Mouse (Mus musculus): ENCODE data around the gene Cenpl.

Cenpl gene

DNA sequence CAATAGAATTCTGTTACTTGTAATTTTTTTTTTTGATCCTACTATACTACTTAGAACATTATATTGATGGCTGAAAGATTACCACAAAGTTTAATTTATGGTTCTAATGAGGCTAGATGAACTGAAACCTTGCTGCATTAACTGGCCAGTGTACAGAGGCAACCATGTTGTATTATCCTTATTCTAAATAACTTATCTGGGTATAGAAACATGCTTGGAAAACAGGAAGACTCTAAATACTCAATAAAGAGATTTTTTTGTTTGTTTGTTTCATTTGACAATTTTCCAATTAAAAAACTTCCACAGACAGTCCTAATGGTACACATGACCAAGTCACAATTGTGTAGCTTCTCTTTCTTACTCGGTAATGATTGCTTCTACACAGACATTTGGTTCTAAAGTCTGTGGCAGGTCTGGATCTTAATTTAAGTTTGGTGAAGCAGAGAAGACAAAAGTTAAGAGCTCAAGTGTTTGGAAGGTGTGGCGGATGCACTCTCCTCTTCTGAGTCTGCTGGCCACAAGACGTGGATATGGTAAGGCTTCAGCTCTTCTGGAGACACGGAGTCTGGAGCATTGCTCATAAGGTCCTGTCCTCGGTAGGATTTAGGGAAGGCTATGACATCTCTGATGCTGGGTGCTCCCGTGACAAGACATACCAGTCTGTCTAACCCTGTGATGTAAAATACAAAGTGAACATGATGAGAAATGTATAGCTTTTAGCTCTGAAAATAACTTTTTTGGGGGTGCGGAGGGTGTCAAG is 29.1 kb upstream of the Cenpl start:
- DNase-seq (ENCODE audit: low read depth, low spot score), result peak; percentile 34

DNA sequence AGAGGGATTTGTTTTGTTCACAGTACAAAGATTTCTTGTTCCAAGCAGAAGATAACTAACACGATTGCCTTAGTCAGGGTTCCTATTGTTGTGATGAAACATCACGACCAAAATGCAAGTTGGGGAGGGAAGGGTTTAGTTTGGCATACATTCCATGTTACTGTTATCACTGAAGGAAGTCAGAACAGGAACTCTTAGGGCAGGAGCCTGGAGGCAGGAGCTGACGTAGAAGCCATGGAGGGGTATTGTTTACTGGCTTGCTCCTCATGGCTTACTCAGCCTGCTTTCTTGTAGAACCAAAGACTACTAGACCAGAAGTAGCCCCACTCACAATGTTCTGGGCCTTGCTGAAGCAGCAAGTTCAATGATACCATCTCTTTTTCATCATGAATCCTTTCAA is 23.5 kb upstream of the Cenpl start:
- DNase-seq (ENCODE audit: low read depth, low spot score), result no peak

DNA sequence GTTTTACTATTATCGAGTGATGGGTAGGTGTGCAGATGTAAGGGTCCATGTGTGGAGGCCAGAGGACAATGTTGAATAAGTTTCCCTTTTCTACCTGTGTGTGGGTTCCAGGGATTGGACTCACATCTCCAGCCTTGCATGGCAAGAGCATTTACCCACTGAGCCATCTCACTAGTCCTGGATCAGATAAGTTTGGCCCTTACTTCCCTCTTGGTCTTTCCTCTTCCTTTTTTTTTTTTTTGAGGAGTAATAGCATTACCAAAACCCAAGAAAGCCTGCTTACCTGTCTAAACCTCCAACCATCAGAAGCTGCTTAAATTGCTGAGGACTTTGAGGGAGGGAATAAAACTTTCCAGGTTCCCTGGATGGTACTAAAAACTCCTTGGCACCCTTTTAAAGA is 13.3 kb upstream of the Cenpl start:
- no peak for DNase-seq (ENCODE audit: low read depth, low spot score)

DNA sequence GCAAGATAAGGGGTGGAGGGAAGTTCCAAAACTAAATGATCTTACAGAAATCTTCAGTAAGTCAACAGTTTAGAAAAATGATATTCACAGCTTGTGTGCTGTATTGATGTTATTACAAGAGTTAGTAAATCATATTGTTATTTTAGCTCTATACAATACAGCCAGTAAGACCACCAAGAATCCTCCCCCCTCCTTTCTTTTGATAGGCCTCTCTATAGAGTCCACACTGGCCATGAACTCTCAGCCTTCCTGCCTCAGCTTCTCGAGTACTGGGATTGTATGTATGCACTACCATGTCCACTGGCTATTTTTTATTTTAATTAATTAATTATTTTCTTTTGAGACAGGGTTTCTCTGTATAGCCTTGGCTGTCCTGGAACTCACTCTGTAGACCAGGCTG is 7.2 kb upstream of the Cenpl start:
- no peak for DNase-seq (ENCODE audit: low read depth, low spot score)

GRCm38 (mm10) chr1:161071272-161071620 is 733 bp downstream of the Cenpl start:
- DNase-seq (ENCODE audit: low read depth, low spot score), result no peak

- no peak for DNase-seq (ENCODE audit: low read depth, low spot score)
These were observed 5.7 kb downstream of the Cenpl start for GRCm38 (mm10) chr1:161076238-161076637.

DNA sequence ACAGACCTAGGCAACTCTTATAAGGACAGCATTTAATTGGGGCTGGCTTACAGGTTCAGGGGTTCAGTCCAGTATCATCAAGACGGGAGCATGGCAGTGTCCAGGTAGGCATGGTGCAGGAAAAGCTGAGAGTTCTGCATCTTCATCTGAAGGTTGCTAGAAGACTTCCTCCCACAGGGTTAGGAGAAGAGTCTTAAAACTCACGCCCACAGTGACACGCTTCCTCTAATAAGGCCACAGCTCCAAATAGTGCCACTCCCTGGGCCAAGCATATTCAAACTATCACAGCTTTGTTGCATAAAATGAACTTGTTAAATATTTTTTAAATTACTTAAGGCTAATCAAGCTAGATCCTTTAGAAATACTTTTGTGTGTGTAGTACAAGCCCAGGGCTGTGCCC is 6.7 kb downstream of the Cenpl start:
- no peak for DNase-seq (ENCODE audit: low read depth, low spot score)

DNA sequence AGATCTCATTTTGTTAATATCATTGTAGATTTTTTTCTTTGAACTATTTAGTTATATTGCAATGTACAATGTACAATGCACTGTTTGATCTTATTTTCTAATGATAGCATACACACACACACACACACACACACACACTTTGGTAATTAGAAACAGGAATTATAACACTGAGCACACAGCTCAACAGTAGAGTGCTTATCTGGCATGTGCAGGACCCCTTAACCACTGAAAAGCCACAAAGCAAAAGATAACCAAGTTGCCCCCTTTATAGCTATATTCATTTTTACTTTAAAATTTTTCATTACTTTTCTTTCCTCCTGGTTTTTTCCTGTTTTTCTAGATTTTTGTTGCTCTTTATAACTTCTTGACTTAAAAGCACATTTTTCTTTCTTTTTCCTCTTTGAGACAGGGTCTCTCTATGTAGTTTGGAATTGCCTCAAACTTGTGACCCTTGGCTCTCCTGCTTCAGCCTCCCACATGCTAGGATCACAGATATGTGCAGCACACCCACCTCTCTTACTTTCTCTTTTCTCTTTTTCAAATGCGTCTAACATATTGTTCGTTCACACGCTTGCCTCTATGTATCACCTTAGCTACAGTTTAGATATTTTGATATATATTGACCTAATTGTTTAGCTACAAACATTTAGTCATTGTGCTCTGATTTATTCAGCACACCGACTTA is 29.4 kb downstream of the Cenpl start:
- no peak for DNase-seq (ENCODE audit: low read depth, low spot score)

DNA sequence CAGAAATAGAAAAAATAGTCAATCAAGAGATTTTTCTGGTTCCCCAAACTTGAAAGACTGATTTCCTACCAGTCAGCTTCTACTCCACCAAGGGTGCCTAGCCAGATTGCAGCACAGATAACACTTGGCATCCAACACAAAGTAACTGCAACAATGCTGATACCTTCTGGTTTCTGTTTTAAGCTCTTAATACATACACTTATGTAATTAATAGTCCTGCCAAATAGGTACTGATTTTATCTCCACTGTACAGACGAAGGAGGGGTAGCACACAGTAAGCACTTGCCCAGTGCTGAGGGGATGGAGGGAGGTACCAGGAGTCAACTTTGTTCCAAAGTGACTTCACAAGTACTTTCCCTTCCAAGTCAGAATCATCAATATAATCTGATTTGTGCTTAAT is 33.3 kb downstream of the Cenpl start:
- DNase-seq (ENCODE audit: low read depth, low spot score), result no peak

- DNase-seq (ENCODE audit: low read depth, low spot score), result peak; percentile 12
These were observed 38.7 kb downstream of the Cenpl start for GRCm38 (mm10) chr1:161109216-161109615.

GRCm38 (mm10) chr1:161114591-161114990 is 44.1 kb downstream of the Cenpl start:
- DNase-seq (ENCODE audit: low read depth, low spot score), result no peak

- DNase-seq (ENCODE audit: low read depth, low spot score), result no peak
These were observed 52.3 kb downstream of the Cenpl start for GRCm38 (mm10) chr1:161122661-161123418.

DNA sequence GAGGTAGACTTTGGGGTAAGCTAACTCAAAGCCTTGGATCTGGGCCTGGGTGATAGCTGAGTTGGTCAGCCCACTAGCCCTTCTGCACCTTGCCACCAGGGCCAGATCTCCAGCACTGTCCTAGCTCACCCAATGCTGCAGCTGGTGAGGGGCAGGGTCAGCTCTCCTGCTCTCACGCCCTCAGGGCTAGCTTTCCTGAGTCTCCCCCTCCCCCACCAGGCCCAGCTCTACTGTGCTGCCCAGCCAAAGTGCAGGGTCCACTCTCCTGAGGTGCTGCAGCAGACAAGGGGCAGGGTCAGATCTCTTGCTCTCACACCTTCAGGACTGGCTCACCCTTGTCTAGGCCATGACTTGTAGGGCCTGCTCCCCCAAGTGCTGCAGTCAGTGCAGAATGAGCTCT is 55.9 kb downstream of the Cenpl start:
- DNase-seq (ENCODE audit: low read depth, low spot score), result no peak

GRCm38 (mm10) chr1:161130726-161131664 is 60.5 kb downstream of the Cenpl start, which contains the start of gene Klhl20:
TSS of gene Klhl20 (minus strand) at chr1:161131511.
- peak; percentile 97 for DNase-seq (ENCODE audit: low read depth, low spot score)

Data from ZHBTc4 (cell line).